Mouse (Mus musculus) spleen, adult 12 weeks (tissue): ENCODE measurements at regions not wholly inside any gene's neighbourhood (a gene's known extent, or its start where the extent isn't known, plus 50 kb on each side); places are given as distances from the start of the nearest gene placed in this dataset.

Experiments used
- DNase-seq: peaks from one replicate; pipeline ENCODE4 v3.0.0; 2022; ENCODE audit warnings: low spot score

DNA sequence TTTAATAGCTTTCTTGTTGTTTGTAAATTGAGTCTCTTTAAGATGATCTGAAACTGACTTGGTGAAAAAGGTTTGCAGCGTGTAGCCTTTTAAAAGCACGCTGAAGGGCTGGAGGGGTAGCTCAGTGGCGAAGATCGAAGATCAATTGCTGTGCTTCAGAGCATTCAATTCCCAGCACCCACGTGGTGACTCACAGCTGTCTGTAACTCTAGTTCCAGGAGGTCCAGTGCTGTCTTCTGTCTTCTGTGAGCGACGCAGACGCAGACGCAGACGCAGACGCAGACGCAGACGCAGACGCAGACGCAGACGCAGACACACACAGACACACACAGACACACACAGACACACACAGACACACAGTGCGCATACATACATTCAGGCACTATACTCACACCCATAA, 99.1 kb upstream of the Map4k3 start:
- DNase-seq, result no peak

DNA sequence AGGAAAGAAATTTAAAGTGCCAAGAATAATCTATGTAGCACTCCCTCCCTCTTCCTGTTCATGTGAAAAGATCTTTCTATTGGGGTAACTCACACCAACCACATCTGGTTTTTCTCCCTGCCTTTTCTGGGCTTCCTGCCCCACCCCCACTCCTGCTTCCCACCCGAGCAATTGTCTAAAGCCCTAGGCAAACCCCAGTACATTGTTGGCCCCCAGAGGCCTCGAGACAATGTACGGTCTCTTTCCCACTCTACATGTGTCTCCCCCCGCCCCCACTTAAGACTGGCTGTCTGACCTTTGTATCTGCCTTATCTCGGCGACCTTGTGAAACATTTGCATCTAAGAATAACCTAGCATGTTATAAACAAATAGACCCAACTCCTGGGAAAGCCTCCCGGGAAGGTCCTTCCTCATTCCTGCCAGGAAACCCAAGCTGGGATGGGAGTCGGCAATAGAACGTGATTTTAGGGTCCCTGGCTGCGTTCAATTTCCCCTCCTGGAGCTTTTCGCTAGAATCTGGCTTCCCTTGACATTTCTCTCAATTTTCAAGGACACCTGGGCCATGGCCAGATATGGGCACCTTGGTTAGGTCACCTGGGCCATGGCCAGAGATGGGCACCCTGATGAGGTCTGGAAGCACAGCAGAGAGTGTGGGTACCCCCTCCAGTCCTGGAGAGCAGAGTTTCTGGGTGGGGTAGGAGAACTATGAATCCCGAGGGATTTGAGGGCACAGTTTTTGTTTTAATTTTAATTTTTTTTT, 97.9 kb upstream of the Map4k3 start:
- DNase-seq, result no peak

DNA sequence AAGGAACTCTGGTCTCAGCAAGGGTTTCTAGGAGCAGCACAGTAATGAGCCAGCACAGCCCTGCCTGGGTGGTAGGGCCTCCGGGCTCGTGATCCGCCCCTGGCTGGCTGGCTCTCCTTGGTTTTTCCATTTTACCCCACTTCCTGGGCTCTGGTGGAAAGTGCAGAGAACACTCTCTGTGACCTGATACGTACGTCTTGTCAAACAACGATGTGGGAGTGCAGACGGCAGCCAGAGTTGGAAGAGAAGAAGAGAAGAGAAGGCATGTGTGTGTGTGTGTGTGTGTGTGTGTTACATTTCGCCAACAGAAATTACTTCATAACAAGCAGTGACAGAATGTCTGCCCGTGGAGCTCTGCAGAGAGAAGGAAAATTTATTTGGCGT, 97.2 kb upstream of the Map4k3 start:
- no peak for DNase-seq

DNA sequence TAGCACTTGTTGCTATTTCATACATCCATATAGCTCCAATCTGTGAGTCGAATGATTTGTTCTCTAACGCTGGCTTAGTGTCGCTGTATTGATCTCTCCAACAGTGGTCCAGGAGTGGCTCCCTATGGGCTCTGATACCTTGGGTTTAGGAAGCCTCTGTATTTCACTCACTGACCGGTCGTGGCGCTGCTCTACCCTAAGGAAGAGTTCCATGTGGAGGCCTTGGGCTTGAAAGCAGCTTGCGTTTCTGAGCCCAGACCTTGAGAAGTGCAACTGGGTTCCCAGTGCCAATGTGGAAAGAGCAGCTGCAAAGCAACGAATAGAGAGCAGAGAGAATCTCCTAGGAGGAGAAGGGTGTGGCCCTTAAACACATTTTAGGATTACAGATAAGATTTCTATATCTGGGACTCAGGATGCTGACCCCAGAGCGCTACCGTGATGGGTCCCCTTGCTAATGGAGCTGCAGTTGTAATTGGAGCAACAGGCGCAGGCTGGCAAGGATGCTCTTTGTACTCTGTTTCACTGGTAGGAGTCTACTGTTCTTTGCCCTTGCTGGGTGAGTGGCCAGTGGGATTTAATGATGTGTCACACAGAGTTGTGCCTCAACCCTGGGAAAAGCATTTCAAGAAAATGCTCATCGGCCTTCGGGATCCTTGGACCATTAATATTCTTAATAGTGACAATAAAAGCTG, 96.7 kb upstream of the Map4k3 start:
- no peak for DNase-seq

DNA sequence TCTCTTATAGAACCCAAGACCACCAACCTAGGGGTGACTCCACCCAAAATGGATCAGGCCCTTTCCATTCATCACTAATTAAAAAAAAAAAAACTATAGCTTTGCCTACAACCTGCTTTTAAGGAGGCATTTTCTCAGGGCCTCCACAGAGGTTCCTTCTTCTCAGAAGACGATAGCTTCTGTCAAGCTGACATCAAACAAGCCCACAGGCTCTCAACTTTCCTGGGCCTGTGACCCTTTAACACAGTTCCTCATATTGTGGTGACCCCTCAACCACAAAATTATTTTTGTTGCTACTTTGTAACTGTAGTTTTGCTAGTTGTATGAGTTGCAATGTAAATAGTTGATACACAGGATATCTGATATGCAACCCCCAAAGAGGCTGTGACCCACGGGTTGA, 96.0 kb upstream of the Map4k3 start:
- DNase-seq, result no peak

DNA sequence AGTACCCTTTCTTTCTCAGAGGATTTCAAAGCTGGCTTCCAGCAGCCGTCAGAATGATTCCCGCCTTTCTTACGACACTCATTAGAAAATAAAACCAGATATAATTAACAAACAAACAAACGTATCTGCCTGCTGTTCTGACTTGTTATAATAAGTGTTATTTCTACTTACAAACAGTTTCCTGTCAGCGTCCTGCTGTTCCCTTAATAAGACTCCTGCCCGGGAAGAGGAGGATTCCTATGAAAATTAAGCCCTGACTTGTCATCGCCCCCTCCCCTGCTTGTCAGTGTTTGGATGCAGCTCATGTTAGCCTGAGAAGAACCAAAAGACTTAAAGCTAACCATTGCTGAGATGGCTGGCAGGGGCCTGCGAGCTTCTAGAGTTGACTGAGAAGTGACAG, 92.6 kb upstream of the Map4k3 start:
- no peak for DNase-seq

DNA sequence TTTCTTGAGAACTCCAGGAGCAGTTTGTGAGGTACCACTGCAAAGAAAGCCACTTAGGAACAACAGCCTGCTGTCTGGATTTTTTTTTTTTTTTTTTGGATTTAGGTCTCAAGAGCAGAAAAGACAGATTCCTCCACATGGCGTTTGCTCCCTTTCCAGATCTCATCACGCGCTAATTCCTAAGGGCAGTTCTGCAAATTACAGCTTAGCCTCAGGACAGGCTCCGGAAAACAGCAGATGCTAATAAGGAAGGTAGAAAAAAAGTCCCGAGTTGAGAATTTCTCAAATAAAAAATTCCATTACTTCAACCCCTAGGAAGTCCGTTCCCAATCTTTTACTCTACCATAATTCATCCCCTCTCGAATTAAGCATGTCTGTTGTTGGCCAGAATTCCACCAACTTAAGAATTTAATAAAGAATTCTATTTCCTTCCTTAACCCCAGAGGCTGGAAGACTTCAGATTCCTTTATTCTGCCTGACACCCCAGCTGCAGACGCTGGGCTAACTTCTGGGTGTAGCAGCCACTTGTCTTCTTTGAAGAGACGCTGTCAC, 90.3 kb upstream of the Map4k3 start:
- no peak for DNase-seq

DNA sequence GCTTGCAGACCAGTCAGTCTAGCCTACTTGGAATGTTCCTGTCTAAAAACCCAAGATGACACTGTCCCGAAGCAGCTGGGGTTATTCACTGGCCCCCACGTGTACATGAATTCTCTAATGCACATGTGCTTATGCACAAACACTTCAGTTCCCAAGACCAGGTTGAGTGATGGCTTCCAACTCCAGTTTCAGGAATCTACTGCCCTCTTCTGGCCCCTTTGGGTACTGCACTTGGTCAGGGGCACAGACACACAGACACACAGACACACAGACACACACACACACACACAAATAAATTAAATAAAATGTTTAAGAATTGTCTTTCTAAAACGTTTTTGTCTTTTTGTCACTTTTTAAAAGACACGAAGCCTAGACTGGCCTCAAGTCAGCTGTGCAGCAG, 87.5 kb upstream of the Map4k3 start:
- DNase-seq, result peak; percentile 7

DNA sequence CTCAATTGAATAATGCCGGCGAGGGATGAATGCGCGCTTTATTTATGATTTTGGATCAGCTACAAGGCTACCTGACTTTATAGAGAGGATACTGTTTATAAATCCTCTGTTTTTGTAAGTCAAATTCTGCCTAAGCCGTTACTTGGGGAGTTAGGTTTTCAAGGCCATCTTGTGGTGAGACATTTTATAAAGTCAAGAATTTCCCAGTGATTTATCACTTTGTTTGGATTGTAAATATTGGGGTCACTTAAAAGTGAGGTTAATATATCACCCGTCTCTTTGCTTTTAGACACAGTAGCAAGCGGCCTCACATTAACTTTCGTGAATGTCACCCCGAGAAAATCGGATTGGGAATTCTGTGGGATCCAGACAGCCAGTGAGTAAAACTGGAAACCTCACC, 84.9 kb upstream of the Map4k3 start:
- no peak for DNase-seq

DNA sequence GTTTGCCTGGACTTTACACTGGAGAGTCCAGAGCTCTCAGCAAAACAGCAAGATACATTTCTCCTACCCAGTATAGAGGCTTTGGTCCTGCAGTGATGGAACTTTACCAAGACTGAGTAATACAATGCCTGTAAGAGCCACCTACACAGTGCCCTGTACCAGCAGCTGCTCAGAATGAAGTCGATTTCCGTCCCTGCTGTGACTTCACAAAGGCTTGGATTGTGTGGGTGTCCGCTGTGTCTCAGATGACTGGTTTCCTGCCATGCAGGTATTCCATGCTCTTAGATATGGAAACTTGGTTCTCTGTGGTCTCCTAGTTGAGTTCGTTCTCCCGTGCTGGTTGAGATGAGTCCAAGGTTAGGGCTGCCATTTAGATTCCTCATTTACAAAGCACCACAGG, 81.0 kb upstream of the Map4k3 start:
- DNase-seq, result no peak

DNA sequence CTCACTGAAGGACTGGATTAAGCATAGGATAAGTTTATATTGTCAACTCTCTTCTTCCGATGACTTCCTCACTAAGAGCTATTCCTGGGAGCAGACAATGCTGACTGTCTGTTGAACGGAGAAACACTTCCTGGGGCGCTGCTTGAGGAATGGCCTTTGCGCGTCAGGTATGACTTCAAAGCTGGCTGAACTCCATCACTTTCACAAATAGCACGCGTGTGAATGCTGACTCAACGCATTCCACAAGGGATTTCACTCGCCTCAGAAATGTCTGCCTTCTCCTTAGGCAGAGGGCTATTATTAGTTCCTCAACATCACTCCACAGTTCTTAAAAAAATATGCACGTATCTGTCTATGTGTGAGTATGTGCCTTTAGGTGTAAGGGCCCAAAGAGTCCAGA, 79.8 kb upstream of the Map4k3 start:
- no peak for DNase-seq

DNA sequence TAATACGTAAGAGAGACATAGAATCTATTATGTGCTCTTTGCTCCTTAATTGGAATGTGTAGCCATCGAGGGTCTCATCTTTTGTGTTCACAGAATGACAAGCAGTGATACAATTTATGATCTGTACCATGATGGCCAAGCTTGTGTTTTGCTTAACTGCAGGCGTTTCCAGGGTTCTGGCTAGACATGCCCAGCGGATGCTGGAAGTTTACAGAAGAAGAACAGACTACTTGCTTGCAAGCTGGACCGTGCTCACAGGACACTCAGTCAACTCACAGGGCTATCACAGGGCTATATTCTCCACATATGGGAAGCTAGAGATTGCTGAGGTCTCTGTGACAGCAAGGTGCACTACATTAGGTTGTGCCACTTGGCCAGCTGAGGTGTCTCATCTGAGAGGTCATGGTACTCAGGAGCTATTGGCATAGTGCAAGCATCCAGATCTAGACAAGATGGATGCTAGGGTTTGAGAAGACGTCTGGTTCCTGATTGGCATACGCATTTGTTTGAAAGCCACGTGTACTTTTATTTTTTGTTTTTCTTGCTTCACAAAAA, 75.2 kb upstream of the Map4k3 start:
- DNase-seq, result no peak

DNA sequence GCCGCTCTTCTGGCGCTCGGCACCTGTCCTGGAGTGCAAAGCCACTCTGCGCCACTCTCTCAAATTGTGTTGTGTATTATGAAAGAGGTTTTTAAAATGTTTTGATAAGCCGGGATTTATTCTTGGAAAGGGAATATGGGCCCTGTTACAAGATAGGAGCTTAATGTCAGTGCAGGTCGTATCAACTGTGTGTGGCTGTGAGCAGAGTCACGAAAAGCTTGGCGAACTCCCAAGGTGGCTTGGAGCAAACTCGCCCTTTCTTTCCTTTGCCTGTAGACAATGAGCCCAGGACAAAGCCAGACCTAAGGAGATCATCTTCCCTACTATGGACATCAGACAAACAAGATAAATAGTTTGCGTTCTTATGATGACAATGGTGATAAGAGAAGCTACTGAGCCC, 74.3 kb upstream of the Map4k3 start:
- no peak for DNase-seq

DNA sequence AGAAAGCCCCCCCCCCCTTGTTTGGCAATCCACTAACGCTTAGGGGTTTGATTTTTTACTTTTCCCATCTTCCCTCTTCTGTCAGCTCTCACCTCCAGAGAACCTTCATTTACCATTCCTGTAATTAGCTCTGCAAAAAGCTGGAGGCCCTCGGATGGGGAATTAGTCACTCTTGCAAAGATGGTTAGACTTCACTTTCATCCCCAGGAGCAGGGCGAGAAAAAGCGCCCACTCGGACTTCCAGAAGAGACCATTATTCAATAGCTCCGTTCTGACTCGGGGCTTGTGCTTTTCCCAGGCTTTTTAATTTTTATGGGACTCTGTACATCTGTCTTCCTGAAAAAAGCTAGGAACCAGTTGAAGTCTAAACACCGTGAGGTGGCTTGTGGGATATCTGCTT, 73.7 kb upstream of the Map4k3 start:
- no peak for DNase-seq

DNA sequence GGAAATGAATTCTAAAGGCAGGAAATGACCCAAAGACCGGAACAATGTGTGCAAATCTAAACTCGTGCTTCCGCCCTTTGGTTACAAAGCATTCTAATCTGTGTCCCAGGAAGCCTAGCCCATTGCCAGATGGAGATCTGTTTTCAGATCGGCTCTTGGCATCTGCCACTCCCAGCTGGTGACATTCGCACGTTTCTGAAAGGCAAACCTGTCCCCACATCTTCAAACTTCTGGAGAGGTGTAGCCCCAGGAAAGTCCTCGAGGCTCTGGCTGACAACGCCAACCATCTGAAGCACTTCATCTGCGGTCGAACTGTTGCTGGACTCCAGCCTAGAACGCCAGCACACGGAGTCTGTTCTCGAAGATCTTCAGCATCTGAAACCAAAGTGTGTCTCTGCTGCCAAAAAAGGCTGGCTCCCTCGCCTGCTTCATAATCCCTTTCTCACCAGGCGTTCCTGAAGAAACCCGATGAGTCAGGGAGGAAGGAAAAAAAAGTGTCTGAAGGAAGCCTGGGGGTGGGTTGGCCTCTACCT, 73.2 kb upstream of the Map4k3 start:
- no peak for DNase-seq

DNA sequence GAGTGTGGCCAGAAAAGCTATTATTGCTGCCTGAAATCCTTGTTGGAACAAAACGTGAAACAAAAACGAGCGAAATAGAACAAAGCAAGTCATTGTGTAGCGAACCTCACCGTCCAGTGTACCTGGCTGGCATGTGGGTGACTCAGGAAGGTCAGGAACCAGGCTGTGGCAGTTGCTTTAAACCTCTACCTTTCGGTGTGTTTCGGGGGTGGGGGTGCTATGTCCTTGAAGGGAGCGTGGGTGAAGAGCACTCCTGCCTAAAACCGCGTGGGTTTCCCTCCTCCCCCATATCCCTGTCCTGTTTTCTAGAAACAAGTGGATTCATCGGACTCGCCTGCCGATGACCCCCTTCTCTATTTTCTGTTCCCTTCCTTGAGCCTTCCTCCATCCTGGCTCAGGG, 72.6 kb upstream of the Map4k3 start:
- DNase-seq, result no peak

DNA sequence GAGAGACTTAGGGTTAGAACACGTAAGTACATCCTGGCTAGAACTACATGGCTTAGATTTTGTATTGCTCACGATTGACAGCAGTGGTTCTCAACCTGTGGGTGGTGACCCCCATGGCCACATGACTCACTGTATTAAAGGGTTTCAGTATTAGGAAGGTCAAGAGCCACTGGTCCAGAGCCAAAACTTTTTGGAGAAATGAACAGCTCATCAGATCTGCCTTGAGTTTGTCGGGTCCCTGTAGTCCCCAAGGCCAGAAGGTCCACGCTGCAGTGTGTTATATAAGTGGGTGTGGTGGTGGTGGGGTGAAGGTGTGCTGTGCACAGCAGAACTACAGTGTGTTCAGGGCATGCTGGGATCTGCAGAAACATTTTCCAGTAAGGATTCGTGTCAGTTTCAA, 72.2 kb upstream of the Map4k3 start:
- DNase-seq, result no peak

DNA sequence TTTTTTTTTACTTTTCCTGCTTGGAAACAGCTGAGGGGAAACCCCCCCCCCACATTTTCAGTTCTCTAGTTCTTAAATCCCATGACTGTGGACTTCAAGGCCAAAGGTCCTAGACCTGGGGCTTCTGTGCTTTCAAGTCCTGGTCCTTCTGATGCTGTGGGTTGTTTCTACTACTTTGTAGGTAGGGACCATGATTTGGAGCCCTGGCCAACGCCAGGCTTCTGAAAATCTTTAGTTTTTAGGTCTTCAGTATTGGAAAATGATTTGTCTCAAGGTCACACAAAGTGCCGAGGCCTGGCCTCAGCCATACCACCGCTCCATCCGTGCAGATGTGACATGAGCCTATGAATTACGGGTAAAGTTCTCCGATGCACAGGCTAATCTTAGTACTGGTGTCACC, 70.8 kb upstream of the Map4k3 start:
- DNase-seq, result no peak

DNA sequence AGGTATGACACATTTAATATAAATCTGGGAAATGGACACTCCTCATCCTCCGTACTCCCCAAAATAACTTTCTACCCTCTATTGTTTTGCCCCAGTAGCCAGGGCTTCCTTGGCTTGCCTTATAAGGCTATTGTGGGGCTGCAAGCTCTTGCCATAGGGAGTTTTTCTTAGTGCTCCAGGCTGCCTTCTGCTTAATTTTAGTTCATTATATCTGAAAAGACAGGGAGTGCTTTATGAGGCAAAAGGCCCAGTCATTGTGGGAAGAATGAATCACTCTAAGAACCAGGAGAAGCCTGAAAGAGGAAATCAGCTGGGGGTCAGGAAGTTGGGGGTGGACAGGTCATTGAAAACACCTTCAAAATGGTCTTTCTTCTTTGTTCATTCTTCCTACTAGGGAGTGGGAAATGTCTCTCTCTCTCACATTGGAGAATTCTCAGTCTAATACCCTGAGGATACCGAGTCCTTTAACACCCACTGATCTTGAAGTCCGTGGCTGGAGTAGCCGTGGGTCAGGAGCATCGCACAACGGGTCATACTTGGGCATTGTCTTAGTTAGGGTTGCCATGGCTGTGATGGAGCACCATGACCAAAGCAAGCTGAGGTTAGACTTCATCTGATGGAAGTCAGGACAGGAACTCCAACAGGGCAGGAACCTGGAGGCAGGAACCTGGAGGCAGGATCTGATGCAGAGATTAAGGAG, 70.1 kb upstream of the Map4k3 start:
- DNase-seq, result no peak

DNA sequence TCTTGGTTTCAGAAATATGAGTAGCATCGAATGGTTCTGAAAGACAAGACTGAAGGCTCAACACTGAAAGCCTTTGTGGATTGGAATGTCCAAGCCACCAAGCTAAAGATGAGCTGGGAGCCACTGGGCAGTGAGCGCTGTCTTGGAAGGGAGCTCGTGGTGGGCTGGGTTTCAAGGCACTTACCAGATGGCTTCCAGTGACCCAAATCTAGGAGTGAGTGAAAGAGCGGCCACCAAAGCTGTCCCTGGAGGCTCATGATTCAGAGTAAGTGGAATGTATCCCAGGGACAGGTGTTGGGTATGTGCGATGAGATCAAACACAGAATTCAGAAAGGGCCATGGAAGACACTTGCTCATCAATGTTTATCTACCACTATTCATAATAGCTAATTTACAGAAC, 68.5 kb upstream of the Map4k3 start:
- no peak for DNase-seq

DNA sequence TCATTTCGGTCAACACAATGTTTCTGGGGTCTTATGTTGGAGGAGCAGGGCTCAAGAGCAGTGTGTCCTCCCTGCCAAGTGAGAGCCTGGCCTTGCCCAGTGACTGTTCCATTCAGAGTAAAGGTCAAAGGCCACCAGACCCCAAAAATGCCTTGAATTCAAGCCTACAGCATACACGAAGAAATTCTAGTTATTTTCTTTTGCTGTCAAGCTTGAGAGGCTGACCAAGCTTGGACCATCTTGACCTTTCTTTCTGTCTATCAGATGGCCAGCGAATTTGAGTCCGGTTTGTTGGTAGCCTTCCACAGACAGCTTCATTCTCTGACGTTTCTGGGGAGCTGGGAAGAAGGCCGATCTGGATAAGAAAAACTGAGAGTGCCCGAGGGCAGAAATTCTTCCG, 68.1 kb upstream of the Map4k3 start:
- no peak for DNase-seq

DNA sequence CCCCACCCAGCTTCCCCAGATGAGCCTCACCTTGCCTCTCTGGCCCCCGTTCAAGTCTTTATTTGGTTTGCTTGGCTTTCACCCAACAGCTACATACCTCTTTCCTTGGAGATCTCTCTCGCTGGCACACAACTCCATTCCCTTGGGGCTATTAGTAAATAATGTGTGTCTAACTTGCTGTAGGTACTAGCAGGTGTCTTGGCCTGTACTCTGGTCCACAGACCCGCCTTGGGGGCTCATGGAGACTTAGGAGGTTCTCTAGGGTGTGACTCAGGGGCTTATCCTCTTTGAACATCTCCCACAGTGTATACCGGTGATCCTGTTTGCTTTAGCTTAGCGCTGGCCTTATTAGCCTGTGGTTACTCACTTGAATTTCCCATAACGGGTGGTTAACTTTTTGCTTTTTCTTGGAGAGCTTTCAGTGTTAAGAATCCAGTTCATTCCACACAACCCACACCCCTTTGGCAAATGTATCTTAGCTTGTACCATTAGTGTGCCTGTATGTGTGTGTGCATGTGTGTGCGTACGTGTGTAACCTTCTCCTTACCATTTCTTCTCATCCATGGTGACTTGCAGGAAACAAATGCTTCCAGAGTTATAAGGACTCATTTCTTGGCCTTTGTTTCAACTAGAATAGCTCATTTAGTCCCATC, 67.3 kb upstream of the Map4k3 start:
- no peak for DNase-seq
